17 mouse cellular contexts compared by ENCODE assay signal in genomic region chr2:70092665-70093064, GRCm38 (mm10). TPM values are rescaled to one million over a fixed set of nuclear protein-coding genes. Genes with fewer than 3 reads are reported as not detected.
A peak's percentile ranks its signal among the peaks of the same experiment; 100 is the strongest.
DNase-seq lines count a peak whose midpoint lies in the region; ATAC-seq lines count a peak whose summit lies in the region.
"Had no signal": no experiment of that assay in that cellular context is flagged by ENCODE, and none has a peak within 500 bp of the region (broad histone marks: within the 10 kb centered on the region; RNA-seq: fewer than 3 reads in every experiment).

No protein-coding gene starts in this region.

- no peaks in the 10 kb centered on the region for H3K36me3 ChIP-seq in heart, embryonic 11.5 days (ENCODE audit: control insufficient read depth, insufficient read depth, low read length)
- no peaks in the 10 kb centered on the region for H3K36me3 ChIP-seq in kidney, embryonic 14.5 days (ENCODE audit: control insufficient read depth, insufficient read depth, low read length)
- H3K36me3 ChIP-seq: heart, embryonic 12.5 days; limb, embryonic 12.5 days; midbrain, embryonic 13.5 days; neural tube, embryonic 12.5 days; stomach, embryonic 15.5 days had no signal

- DNase-seq in heart, adult 11 months: peak; percentile 84
- peak; percentile 8 for DNase-seq in thymus, postnatal 14 days
- no peak for DNase-seq in thymus, postnatal 4 days
- peak; percentile 8 to 13 for DNase-seq in thymus, postnatal 36 days
- no peak for DNase-seq in gastrocnemius, adult 18-20 months (ENCODE audit: low spot score)
- DNase-seq: cerebellum, postnatal 10 days; lung, embryonic 14.5 days; retina, postnatal 1 day had no signal

- H3K9ac ChIP-seq in heart, embryonic 11.5 days (ENCODE audit: low read depth, low read length): no peak overlapping the region
- no peak overlapping the region for H3K9ac ChIP-seq in kidney, embryonic 14.5 days (ENCODE audit: low read depth, low read length)
- H3K9ac ChIP-seq: heart, embryonic 12.5 days; limb, embryonic 12.5 days; lung, embryonic 14.5 days; midbrain, embryonic 13.5 days; neural tube, embryonic 12.5 days; stomach, embryonic 15.5 days had no signal

- no peaks in the 10 kb centered on the region for H3K9me3 ChIP-seq in heart, embryonic 11.5 days (replicated peaks; ENCODE audit: control insufficient read depth, low read length)
- H3K9me3 ChIP-seq in kidney, embryonic 14.5 days (ENCODE audit: control insufficient read depth, low read length): no peaks in the 10 kb centered on the region
- H3K9me3 ChIP-seq: heart, embryonic 12.5 days; limb, embryonic 12.5 days; midbrain, embryonic 13.5 days; neural tube, embryonic 12.5 days; stomach, embryonic 15.5 days had no signal

- H3K4me2 ChIP-seq in heart, embryonic 11.5 days: no peak overlapping the region
- H3K4me2 ChIP-seq in kidney, embryonic 14.5 days (replicated peaks; ENCODE audit: low read depth, low read length): no peak overlapping the region
- H3K4me2 ChIP-seq: heart, embryonic 12.5 days; limb, embryonic 12.5 days; lung, embryonic 14.5 days; midbrain, embryonic 13.5 days; neural tube, embryonic 12.5 days; stomach, embryonic 15.5 days had no signal

- no peak for ATAC-seq in heart, embryonic 11.5 days (replicated peaks; ENCODE audit: insufficient number of reproducible peaks, low FRiP score, low TSS enrichment)
- ATAC-seq in neutrophil, adult 5-6 weeks (ENCODE audit: extremely low read depth, insufficient number of reproducible peaks, low FRiP score, poor library complexity, severe bottlenecking): peak; percentile 70
- no peak for ATAC-seq in kidney, embryonic 14.5 days (ENCODE audit: low FRiP score, low TSS enrichment)
- ATAC-seq: midbrain, embryonic 13.5 days had no signal

- WGBS in heart, embryonic 11.5 days (ENCODE audit: insufficient replicate concordance): 69% methylated on average over 3 of the region's 3 CpGs
- 54% methylated on average over 3 of the region's 3 CpGs for WGBS in kidney, embryonic 14.5 days

- H3K4me1 ChIP-seq in heart, embryonic 11.5 days (ENCODE audit: control insufficient read depth, insufficient read depth, low read length): no peaks in the 10 kb centered on the region
- H3K4me1 ChIP-seq in kidney, embryonic 14.5 days (ENCODE audit: control insufficient read depth, insufficient read depth, low read length): peaks cover 8% of the 10 kb centered on the region; the same call in 1 of the 2 replicates
- H3K4me1 ChIP-seq: heart, embryonic 12.5 days; neural tube, embryonic 12.5 days had no signal

- no peak overlapping the region for H3K27ac ChIP-seq in heart, embryonic 11.5 days (ENCODE audit: low read depth, low read length)
- H3K27ac ChIP-seq in kidney, embryonic 14.5 days (ENCODE audit: low read depth, low read length): no peak overlapping the region
- H3K27ac ChIP-seq: limb, embryonic 12.5 days; midbrain, embryonic 13.5 days; neural tube, embryonic 12.5 days; stomach, embryonic 15.5 days had no signal

- H3K4me3 ChIP-seq in heart, embryonic 11.5 days (ENCODE audit: low read depth, low read length): no peak overlapping the region
- no peak overlapping the region for H3K4me3 ChIP-seq in kidney, embryonic 14.5 days (ENCODE audit: low read length)
- H3K4me3 ChIP-seq: heart, embryonic 12.5 days; limb, embryonic 12.5 days; midbrain, embryonic 13.5 days; neural tube, embryonic 12.5 days; stomach, embryonic 15.5 days had no signal

- H3K27me3 ChIP-seq in heart, embryonic 11.5 days (ENCODE audit: control insufficient read depth, insufficient read depth, low read length): no peaks in the 10 kb centered on the region; the same call in 1 of the 2 replicates
- H3K27me3 ChIP-seq in kidney, embryonic 14.5 days (ENCODE audit: control insufficient read depth, insufficient read depth, low read length): no peaks in the 10 kb centered on the region
- H3K27me3 ChIP-seq: neural tube, embryonic 12.5 days; stomach, embryonic 15.5 days had no signal

RNA-seq across cellular contexts. Expression of gene Myo3b, which starts 53.7 kb away (rescaled TPM):
- 0.21 and 0.30 TPM in 2 replicates for polyA plus RNA-seq in heart, embryonic 11.5 days (2014; fragmentation: Nextera tagmentation; extraction: Ambion mirVana)
- total RNA-seq in neutrophil, adult 5-6 weeks (2017): 0.49 and 0.93 TPM in 2 replicates
- total RNA-seq in gastrocnemius, adult 18-20 months (2021): not detected
- 0.39 and 0.77 TPM in 2 replicates for polyA plus RNA-seq in kidney, embryonic 14.5 days (2014; fragmentation: Nextera tagmentation; extraction: Ambion mirVana)
- total RNA-seq: MEL had no signal
- polyA plus RNA-seq: limb, embryonic 12.5 days had no signal

Comparison
In these comparisons a context has a peak if more than half of its experiments do, and no peak if none do; other contexts are left out.
1. DNase-seq: peak in heart, adult 11 months (single experiment), thymus, postnatal 14 days (single experiment) and thymus, postnatal 36 days (2 of 2); none in thymus, postnatal 4 days (single experiment) and gastrocnemius, adult 18-20 months (single experiment).